Mouse (Mus musculus): Measurements from ENCODE around the gene Glmp.
"Not testable (repeated sequence)": the region's sequence is repeated elsewhere in the genome, so short reads cannot be mapped to it uniquely, and the experiment has no call there.

The Glmp gene

DNA sequence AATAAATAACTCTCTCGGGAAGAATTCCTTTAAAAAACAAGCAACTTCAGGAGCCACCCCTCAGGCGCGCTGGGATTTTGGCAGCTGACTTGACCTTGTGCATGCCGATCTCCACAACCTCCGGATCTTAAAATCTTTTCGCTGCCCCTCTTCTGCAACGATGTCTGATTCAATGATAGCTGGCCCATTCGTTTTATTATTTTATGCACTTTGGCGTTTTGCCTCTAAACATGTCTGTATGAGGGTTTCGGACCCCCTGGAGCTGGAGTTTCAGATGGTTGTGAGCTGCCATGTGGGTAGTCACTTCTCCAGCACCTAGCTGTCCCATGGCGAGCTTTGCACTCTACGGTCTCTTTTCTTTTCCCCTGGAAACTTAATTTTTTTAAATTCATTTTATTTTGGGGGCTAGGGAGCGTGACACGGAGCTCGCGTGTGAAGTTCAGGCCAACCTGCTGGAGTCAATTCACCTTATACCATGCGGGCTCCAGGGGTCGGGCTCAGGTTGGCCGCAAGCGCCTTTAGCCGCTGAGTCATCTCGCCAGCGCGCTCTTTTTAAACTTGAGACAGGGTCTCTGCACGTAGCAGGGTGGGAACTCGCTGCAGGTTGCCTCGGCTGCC lies 10.7 kb downstream of the Glmp start:
- no peak for DNase-seq (ENCODE audit: low spot score in 2 of 2)

DNA sequence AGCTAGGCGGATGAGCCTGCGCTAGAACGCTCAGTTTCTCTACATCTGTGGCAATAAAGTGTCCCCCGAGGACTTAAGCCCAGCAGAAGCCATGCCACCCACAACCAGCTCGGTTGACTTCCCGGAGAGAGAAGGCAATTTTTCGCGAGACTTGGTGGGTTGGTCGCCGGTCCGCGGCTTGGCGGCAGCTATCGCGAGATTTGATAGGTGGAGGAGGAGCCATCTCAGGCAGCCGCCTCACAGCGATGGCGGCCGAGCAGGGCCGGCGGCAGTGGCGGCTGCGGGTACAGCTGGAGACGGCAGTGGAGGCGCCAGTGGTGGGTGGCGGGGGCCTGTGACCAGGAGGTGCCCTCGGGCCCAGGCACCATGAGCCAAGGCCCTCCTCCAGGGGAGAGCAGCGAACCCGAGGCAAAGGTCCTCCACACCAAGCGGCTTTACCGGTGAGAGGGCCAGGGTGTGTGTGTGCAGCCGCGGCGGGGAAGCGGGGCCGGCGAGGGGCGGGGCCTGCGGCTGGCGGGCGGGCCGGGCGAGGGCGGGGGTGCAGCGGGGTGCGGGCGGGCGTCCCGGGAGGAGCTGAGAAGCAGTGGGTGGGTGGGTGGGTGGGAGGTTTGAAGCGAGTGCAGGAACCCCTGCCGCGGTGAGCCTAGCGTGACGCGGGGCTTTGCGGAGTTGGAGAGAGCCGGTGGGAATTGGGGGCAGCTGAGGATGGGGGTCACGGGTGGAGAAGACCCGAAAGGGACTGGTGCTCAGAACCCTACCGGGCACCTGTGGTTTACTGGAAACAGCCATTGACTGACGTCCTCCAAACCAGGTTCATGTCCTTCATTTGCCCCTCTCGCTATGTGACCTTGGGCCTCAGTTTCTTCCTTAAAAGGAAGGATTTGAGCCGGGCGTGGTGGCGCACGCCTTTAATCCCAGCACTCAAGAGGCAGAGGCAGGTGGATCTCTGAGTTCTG lies 11.5 kb downstream of the Glmp start, which contains the start of the genes Tmem79 and Smg5:
TSS of gene Tmem79 (minus strand) at position 91 of the 956 bp plus-strand sequence.
TSS of gene Smg5 (plus strand) at position 203 of the 956 bp plus-strand sequence.
- peak; percentile 91 to 93 for DNase-seq (ENCODE audit: low spot score in 2 of 2)

DNA sequence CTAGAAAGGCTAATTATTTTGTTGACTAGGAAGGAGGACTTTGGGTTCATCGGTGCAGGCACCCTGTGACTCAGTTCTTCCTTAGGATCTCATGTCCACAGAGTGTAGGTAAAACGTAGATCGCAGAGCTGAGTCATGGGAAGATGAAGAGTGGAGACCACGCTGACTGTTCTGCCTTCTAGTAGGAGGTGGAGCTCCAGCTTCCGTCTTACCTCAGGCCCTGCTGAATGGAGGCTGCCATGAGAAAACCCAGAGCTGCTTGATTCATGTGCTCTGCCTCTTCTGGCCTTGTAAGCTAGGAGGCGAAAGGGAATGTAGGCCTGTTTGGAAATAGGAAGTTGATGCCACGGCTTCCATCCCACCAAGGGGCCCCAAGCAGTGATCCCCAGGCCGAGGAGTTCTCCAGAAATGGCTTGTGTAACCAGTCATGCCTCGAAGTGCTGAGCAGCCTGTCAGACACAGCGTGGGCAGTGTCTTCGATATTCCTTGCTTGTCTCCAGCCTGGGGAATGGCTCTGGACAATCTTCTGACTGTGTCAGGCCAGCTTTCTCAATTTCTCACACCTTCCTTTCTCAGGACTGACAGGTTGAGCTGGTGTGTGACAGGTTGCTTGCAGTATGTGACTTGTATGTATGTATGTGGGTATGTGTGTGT lies 12.7 kb downstream of the Glmp start:
- DNase-seq (ENCODE audit: low spot score in 2 of 2), result peak; percentile 32 to 55

DNA sequence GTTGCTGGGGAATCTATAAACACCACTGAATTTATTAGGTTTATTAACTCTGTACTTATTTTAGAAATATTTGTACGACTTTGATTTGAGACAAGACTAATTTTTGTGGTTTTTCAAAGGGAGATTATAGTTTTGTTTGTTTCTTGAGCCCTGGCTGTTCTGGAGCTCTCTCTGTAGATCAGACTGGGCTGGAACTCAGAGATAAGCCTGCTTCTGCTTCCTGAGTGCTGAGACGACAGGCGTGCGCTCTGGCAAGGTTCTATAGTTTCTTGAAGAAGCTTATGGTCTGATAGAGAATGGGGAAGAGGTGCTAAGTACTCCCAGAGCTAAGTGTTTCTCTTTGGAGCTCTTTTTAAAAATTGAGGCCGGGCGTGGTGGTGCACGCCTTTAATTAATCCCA lies 13.5 kb downstream of the Glmp start:
- no peak for DNase-seq (ENCODE audit: low spot score in 2 of 2)

DNA sequence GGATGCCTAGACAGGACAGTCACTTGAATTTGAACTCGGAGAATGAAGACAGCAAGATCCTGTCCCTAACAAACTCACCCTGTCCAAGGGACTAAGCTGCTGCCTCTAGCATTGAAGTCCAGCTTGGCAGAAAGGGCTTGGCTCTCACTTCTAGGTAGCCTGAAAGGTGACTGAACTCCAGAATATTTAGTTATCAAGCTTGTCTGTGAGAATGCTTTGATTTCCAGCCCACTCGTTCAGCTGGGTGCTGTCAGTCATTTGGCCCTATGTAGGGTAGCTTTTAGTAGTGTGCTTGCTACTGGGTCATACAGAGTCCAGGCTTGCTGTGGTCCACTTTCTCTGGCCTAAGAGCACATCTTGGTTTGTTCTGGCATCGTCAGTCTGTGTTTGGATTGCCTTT lies 14.2 kb downstream of the Glmp start:
- no peak for DNase-seq (ENCODE audit: low spot score in 2 of 2)

DNA sequence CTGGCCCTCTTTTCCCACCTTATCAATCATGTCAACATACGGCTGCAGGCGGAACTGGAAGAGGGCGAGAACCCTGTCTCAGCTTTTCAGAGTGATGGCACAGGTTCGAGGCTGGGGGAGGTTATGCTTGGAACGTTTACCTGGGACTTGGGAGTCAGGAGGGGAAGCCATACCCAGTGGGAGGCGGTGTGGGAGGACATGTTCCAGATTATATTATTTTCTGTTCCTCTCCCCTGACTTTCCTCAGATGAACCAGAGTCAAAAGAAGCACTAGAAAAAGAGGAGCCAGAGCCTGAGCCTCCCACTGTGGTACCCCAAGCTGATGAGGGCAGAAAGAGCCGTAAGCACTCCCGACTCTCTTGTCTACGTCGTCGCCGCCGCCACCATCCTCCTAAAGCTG lies 25.9 kb downstream of the Glmp start:
- DNase-seq (ENCODE audit: low spot score in 2 of 2), result no peak

DNA sequence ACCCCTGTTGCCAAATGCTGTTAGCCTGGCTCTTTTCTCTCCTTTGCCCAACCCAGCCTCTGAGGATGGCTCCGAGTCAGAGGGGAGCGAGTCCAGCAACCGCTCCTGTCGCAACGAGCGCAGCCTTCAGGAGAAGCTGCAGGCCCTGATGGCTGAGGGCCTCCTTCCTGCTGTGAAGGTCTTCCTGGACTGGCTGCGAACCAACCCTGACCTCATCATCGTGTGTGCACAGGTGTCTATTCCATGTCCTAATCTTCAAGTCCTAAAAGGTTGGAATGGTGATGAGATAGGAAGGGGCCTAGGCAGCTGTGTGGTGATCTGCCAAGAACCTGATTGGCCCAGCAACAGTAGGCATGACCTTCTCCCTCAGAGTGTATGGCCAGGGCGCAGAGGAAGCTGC lies 28.1 kb downstream of the Glmp start:
- DNase-seq (ENCODE audit: low spot score in 2 of 2), result no peak

DNA sequence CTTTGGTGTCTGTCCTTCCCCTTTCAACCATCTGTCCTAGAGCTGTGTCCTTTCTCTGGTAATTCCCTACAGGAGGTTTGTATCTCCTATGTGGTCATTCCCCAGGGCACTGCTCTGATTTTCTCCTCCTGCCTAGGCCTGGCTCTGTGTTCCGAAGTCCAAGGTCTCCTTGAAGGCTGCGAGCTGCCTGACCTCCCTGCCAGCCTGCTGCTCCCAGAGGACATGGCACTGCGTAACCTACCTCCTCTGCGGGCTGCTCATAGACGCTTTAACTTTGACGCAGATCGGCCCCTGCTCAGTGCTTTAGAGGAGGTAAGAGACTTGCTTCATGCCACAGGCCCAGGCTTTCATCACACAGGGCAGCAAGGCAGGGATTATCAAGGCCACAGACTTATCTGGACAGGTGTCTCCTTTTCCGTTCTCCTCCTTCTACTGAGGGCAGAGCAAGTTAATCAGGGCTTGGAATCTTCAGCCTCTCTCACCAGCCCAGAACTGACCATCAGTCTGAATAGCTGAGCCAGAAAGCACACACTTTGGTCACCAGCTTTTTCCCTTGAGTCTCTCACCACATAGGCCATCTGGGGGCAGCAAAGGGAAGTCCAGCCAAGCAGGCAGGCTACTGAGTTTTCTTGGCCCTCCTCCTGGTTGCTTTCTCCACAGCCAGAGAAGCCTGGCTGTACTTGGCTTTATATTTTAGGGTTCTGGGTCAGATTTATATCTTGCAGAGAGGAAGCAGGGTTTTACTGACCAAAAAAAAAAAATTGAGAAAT lies 29.8 kb downstream of the Glmp start:
- no peak for DNase-seq (ENCODE audit: low spot score in 2 of 2)

DNA sequence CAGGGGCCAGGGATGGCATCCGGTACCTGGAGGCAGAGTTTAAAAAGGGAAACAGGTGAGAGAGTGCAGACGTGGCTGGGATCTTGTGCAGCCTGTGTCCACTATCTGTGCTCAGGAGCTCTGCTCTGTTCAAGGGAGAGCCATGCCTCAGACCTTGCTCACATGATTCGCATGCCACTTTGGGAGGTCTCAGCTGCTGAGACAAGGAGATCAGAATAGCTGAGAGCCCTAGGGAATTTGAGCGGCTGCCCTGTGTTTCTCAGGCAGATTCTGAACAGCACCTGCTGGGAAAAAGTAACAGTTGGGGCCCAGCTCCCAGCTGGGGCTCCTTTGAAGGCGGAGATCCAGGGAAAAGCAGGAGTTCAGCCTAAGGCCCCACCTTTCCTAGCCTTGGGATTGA lies 34.8 kb downstream of the Glmp start:
- no peak for DNase-seq (ENCODE audit: low spot score in 2 of 2)

DNA sequence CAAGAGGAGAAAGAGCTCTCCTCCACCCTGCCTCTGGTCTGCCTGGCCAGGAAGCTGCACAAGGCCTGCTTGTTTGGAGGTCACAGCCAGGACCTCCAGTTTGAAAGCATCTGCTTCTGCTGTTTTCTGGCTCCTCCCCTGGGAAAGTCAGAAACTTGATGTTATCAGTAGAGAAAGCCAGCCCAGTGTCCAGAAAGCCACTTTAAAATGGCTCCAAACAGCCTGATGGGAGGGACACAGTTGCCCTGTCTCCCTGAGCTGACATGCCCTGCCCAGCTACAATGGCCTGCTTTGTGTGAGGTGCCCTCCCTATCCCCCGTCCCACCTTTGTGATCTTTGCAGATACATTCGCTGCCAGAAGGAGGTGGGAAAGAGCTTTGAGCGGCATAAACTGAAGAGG lies 35.2 kb downstream of the Glmp start:
- no peak for DNase-seq (ENCODE audit: low spot score in 2 of 2)

DNA sequence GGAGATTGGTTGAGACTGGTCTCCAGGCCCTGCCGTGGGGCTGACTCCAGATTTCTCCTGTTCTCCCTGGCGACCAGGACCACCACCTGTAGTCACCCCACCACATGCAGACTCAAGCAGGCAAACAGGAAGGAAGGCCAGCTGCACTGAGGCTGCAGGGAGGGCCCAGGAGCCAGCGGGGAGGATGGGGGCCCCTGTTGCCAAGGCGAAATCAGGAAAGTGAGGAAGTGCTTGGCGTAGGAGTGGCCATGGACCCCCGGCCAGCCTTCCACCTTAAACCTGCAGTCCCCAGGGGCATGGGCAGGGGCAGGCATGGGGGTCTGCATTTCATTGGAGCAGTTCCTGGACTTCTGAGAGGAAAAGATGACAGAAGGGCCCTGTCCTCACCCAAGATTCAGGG lies 36.3 kb downstream of the Glmp start:
- DNase-seq (ENCODE audit: low spot score in 2 of 2), result no peak

DNA sequence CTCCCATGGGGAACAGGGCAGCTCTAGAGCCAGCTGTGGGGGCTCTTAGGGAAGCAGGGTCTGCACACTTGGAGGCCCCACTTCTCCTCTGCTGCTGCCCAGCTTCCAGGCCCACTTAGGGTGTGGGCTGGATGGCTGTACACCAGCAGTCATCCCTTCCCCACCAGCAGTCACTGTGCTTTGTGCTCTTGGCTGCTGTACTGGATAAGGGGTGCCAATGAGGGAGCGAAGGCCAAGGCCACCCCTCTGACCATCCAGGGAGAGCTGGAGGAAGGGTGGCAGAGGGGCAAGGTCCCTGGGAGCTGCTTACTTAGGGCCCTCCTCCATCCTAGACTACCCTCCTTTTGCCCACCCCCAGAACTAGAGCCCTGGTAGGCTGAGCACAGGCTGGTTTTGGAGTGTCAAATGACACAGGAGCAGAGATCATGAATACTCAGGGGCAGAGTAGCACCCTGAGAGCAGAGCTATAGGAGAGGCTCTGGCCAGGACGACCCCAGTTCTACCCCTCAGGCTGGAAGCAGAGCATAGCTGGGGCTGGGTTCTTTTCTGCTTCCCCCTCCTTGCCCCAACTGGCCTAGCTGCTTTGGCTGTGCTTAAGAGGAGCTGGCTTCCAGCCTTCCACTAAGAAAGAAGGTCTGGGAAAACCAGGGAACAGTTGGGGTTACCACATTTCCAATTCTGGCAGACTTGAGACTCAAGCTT lies 36.9 kb downstream of the Glmp start:
- DNase-seq (ENCODE audit: low spot score in 2 of 2), result no peak

DNA sequence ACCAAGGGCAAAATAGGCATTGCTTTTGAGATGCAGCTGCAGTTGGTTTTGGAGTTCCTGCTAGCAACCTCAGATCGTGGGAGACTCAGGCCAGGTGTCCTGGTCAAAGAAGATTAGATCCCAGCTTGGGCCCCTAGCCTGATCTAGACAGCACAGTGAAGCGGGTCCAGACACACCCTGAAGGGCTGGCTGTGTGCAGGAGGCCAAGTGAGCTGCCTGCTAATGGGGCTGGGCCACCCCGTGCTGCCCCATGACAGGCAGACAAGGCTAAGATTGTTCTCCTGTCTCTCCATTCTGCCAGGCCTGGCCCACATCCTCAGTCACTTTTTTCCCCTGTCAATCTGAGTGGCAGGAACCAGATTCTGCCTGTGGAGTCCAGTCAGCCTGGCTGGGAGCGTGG lies 38.9 kb downstream of the Glmp start:
- peak; percentile 38 to 50 for DNase-seq (ENCODE audit: low spot score in 2 of 2)

DNA sequence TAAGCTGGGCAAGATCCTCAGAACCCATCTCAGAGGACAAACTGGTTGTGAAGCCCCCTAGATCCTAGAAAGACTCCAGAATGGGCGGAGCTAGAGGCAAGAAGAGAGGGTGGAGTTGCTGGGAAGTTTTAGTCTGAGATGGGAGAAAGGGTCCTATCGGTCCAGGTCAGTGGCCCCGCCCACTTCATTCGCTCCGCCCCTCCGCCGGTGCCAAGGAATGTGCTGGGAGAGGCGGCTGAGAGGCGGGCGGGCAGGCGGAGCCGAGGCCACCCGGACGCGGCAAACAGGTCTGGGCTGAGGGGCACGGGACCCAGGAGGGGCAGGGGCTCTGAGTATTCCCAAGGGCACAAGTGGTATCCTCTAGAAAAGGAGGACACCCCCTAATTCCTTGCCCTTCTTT lies 39.5 kb downstream of the Glmp start, which contains the start of gene Paqr6:
TSS of gene Paqr6 (plus strand) at position 248 of the 400 bp plus-strand sequence.
- no peak for DNase-seq (ENCODE audit: low spot score in 2 of 2)

DNA sequence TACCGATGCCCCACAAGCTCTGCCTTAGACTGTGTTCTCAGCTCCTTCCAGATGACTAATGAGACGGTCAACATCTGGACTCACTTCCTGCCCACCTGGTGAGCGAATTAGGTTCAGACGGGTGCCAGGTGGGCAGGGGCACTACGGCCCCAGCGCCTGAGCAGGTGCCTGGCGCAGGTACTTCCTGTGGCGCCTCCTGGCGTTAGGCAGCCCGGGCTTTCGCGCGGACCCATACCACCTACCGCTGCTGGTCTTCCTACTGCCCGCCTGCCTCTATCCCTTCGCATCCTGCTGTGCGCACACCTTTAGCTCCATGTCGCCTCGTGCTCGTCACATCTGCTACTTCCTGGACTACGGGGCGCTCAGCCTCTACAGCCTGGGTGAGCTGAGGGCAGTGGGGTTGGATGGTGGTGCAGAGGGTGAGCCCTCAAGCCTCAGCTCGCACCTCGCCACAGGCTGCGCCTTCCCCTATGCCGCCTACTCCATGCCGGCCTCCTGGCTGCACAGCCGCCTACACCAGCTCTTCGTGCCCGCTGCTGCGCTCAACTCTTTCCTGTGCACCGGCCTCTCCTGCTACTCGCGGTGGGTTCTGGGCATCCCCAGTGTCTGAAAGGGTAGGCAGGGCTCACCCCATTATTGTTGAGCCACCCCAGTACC lies 41.0 kb downstream of the Glmp start:
- peak in 1 of 2 experiments; percentile 28 for DNase-seq (ENCODE audit: low spot score in 2 of 2)

DNA sequence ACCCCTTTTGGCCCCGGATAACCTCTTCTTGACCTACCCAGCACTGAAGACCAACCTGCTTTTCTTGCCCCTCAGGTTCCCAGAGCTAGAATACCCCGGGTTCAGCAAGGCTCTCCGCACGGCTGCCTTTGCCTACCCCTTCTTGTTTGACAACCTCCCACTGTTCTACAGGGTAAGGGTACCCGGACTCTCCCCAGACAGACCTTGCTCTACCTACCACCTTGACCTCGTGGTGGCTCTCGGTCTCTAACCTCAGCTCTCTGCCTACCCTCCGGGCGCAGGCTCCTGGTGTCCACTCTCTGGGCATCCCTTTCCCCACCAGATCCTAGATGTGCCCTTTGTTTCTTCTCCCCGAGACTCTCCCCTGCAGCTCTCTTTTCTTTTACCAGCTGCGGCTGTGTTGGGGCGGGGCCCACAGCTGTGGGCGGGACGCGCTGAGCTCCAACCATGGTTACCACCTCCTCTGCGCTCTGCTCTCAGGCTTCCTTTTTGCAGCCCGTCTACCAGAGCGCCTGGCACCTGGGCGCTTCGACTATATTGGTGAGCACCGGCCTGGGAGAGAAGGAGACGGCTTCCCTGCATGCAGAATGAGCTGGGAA lies 42.1 kb downstream of the Glmp start:
- DNase-seq (ENCODE audit: low spot score in 2 of 2), result peak; percentile 61 to 69

DNA sequence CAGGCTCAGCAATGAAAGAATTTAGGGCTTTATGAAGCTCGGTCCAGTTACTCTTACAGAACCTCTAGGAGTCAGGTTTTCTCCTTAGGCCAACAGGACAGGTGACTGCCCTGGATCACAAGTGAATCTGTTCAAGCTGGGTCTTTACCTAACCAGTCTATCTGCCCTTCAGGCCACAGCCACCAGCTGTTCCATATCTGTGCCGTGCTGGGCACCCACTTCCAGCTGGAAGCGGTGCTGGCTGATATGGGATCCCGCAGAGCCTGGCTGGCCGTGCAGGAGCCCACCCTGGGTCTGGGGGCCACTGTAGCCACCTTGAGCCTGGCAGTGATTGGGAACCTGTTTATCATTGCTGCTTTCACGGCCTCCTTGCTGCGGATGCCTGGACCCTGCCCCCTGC lies 42.7 kb downstream of the Glmp start:
- not testable (repeated sequence) for DNase-seq (ENCODE audit: low spot score in 2 of 2)

DNA sequence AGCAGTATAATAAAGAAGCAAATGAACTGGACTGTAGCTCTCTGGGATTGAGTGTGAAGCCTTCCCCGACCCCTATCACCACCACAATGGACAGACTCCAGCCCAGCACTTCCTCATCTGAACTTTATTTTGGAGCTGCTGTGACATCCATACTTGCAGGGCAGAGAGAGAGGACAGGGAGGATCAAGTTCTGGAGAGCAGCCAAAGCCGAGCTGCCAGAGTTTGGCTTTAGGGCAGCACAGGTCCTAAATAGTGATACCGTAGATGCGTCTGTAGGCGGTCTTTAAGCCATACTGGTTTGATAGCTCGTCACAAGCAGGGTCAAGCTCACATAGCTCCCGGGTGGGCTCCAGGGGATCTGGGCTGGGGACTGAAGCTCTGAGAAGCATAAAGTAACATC lies 43.7 kb downstream of the Glmp start:
- DNase-seq (ENCODE audit: low spot score in 2 of 2), result not testable (repeated sequence)

DNA sequence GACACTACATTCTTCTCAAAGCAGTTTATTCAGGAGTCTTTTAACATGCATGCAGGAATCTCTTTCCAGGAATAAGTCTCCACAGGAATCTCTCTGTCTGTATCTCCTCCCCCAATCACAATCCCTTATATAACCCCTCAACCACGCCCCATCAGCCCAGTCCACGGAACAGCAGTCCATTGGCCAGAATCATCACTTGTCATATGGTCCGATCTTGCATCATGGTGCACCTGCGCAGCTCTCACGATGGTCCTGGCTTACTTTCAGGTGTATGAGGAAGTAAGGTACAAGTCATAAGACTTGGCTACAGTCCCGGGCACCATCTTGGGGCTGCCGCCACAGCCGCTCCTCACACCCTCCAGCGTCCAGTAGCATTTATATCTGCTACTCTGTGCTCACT lies 47.8 kb downstream of the Glmp start, which contains the start of gene Bglap3:
TSS of gene Bglap3 (minus strand) at position 101 of the 400 bp plus-strand sequence.
- not testable (repeated sequence) for DNase-seq (ENCODE audit: low spot score in 2 of 2)
